Mouse (Mus musculus): ENCODE results near the gene Gm11213.

Gm11213 gene

GRCm38 (mm10) chr4:63604945-63605344 lies at the start of gene Gm11213:
Gene Gm11213, minus strand, starts transcription at chr4:63605261.
- DNase-seq (ENCODE audit: low spot score in 2 of 2): no peak

- DNase-seq (ENCODE audit: low spot score in 2 of 2): no peak
Measured at GRCm38 (mm10) chr4:63654381-63654780, 49.3 kb upstream of the Gm11213 start.

GRCm38 (mm10) chr4:63643956-63644726 lies 39.1 kb upstream of the Gm11213 start:
- no peak for DNase-seq (ENCODE audit: low spot score in 2 of 2)

- no peak for DNase-seq (ENCODE audit: low spot score in 2 of 2)
Measured at GRCm38 (mm10) chr4:63639842-63640241, 34.8 kb upstream of the Gm11213 start.

- DNase-seq (ENCODE audit: low spot score in 2 of 2): no peak
Measured at GRCm38 (mm10) chr4:63638603-63639002, 33.5 kb upstream of the Gm11213 start.

GRCm38 (mm10) chr4:63633181-63633580 lies 28.1 kb upstream of the Gm11213 start:
- no peak for DNase-seq (ENCODE audit: low spot score in 2 of 2)

GRCm38 (mm10) chr4:63627111-63627510 lies 22.1 kb upstream of the Gm11213 start:
- DNase-seq (ENCODE audit: low spot score in 2 of 2): no peak

GRCm38 (mm10) chr4:63625563-63626080 lies 20.6 kb upstream of the Gm11213 start:
- no peak for DNase-seq (ENCODE audit: low spot score in 2 of 2)

- DNase-seq (ENCODE audit: low spot score in 2 of 2): no peak
Measured at GRCm38 (mm10) chr4:63622378-63622835, 17.3 kb upstream of the Gm11213 start, which contains the start of gene Tex48. Gene Tex48, minus strand, starts transcription at chr4:63622428.

- no peak for DNase-seq (ENCODE audit: low spot score in 2 of 2)
Measured at GRCm38 (mm10) chr4:63621861-63622260, 16.8 kb upstream of the Gm11213 start.

- no peak for DNase-seq (ENCODE audit: low spot score in 2 of 2)
Measured at GRCm38 (mm10) chr4:63608391-63608790, 3.3 kb upstream of the Gm11213 start.

- no peak for DNase-seq (ENCODE audit: low spot score in 2 of 2)
Measured at GRCm38 (mm10) chr4:63605968-63606367, 907 bp upstream of the Gm11213 start.

GRCm38 (mm10) chr4:63605545-63605944 lies 484 bp upstream of the Gm11213 start:
- DNase-seq (ENCODE audit: low spot score in 2 of 2): no peak

- DNase-seq (ENCODE audit: low spot score in 2 of 2): no peak
Measured at GRCm38 (mm10) chr4:63601263-63601662, 3.8 kb downstream of the Gm11213 start.

- DNase-seq (ENCODE audit: low spot score in 2 of 2): no peak
Measured at GRCm38 (mm10) chr4:63600786-63601185, 4.3 kb downstream of the Gm11213 start.

- no peak for DNase-seq (ENCODE audit: low spot score in 2 of 2)
Measured at GRCm38 (mm10) chr4:63596010-63596409, 9.1 kb downstream of the Gm11213 start.

- no peak for DNase-seq (ENCODE audit: low spot score in 2 of 2)
Measured at GRCm38 (mm10) chr4:63595259-63595658, 9.8 kb downstream of the Gm11213 start.

GRCm38 (mm10) chr4:63594459-63595110 lies 10.5 kb downstream of the Gm11213 start:
- no peak for DNase-seq (ENCODE audit: low spot score in 2 of 2)

- DNase-seq (ENCODE audit: low spot score in 2 of 2): no peak
Measured at GRCm38 (mm10) chr4:63590538-63590937, 14.5 kb downstream of the Gm11213 start.

- no peak for DNase-seq (ENCODE audit: low spot score in 2 of 2)
Measured at GRCm38 (mm10) chr4:63589987-63590386, 15.1 kb downstream of the Gm11213 start.

- DNase-seq (ENCODE audit: low spot score in 2 of 2): no peak
Measured at GRCm38 (mm10) chr4:63586240-63586639, 18.8 kb downstream of the Gm11213 start.

- no peak for DNase-seq (ENCODE audit: low spot score in 2 of 2)
Measured at GRCm38 (mm10) chr4:63585216-63585615, 19.8 kb downstream of the Gm11213 start.

GRCm38 (mm10) chr4:63582580-63582979 lies 22.5 kb downstream of the Gm11213 start:
- DNase-seq (ENCODE audit: low spot score in 2 of 2): no peak

Measured in right cerebral cortex, postnatal 36 days (tissue).